Mouse (Mus musculus) hindbrain, postnatal 0 days (tissue): ENCODE measurements around the gene Rgmb. TPM values are rescaled to one million over a fixed set of nuclear protein-coding genes. Genes with fewer than 3 reads are reported as not detected.
A peak's percentile ranks its signal among the peaks of the same experiment; 100 is the strongest.

Experiments used
- ATAC-seq: fragments of 200-750 bp; cut with Nextera tagmentation; 2 replicates; pipeline ENCODE4 v1.8.0; 2017; ENCODE audit warnings: mild to moderate bottlenecking, moderate TSS enrichment, moderate library complexity
- DNase-seq: peaks from one replicate; pipeline ENCODE4 v3.0.0-alpha.2; 2015; ENCODE audit warnings: low spot score
- H3K27ac ChIP-seq: fragments of 300-500 bp; sonication (generic); 2 replicates; pipeline ENCODE4 v1.5.1; 2014; ENCODE audit warnings: mild to moderate bottlenecking
- H3K27me3 ChIP-seq: fragments of 300-500 bp; sonication (generic); 2 replicates; pipeline ENCODE4 v1.6.1; 2014; ENCODE audit warnings: low read length, mixed read lengths; ENCODE audit not compliant: insufficient read depth
- H3K36me3 ChIP-seq: fragments of 300-500 bp; sonication (generic); 2 replicates; pipeline ENCODE4 v1.6.1; 2014; ENCODE audit warnings: low read length, mixed read lengths; ENCODE audit not compliant: insufficient read depth
- H3K4me1 ChIP-seq: fragments of 300-500 bp; sonication (generic); 2 replicates; pipeline ENCODE4 v1.6.1; 2014; ENCODE audit warnings: antibody characterized with exemption, low read length, mixed read lengths; ENCODE audit not compliant: insufficient read depth
- H3K4me2 ChIP-seq: fragments of 300-500 bp; sonication (generic); 2 replicates; pipeline ENCODE4 v1.6.1; 2014; ENCODE audit warnings: low read depth, mild to moderate bottlenecking, low read length, moderate library complexity, mixed read lengths
- H3K4me3 ChIP-seq: fragments of 300-500 bp; sonication (generic); 2 replicates; pipeline ENCODE4 v1.5.1; 2014; ENCODE audit warnings: low read length
- H3K9ac ChIP-seq: fragments of 300-500 bp; sonication (generic); replicated peaks from 2 replicates; pipeline ENCODE4 v1.6.1; 2014; ENCODE audit warnings: mild to moderate bottlenecking, low read length, moderate library complexity, mixed read lengths
- H3K9me3 ChIP-seq: fragments of 300-500 bp; sonication (generic); 2 replicates; pipeline ENCODE4 v1.6.1; 2016; ENCODE audit warnings: low read length, mixed read lengths
- CTCF ChIP-seq: IDR thresholded peaks from 2 replicates; pipeline ENCODE4 v1.5.1; 2016; ENCODE audit warnings: antibody characterized with exemption, control low read depth, low read depth
- WGBS: fragments of 180-500 bp; shearing (Covaris S2); extraction: QIAGEN DNeasy Blood & Tissue Kit; methylation state at CpG from one replicate; pipeline ENCODE4 v1.1.7; 2014; 5-methylcytosine and 5-hydroxymethylcytosine counted together
- polyA plus RNA-seq: library from polyadenylated mRNA; unstranded; fragments of >200 nt; fragmentation: Nextera tagmentation; extraction: Ambion mirVana; gene quantifications from 2 replicates; pipeline ENCODE4 v1.2.1, GENCODE M21; 2015
- total RNA-seq: library from RNA; depleted of rRNA; stranded (reverse); fragments of >200 nt; gene quantifications from 2 replicates; pipeline ENCODE4 v1.2.3, GENCODE M21; 2014

Rgmb gene
- total and polyA plus RNA-seq, 2 experiments from 2014 or later: 52.8 to 131 TPM

- DNase-seq (no peak), ATAC-seq (no peak)
- H3K4me2 ChIP-seq: no peak overlapping the region
- H3K27me3 ChIP-seq: no peaks in the 10 kb centered on the region
- 0 out of 2 replicates have a peak overlapping the region, but pooled peaks have one; percentile 1 for H3K9ac ChIP-seq
- H3K4me1 ChIP-seq: peaks cover 15% of the 10 kb centered on the region; the same call in 1 of the 2 replicates
- WGBS: 33% methylated on average over 10 of the region's 10 CpGs
- H3K27ac ChIP-seq: peak overlapping the region; percentile 28; the same call in 1 of the 2 replicates
- H3K4me3 ChIP-seq: no peak overlapping the region
- H3K36me3 ChIP-seq: no peaks in the 10 kb centered on the region
- no peak for TF ChIP-seq CTCF
- no peaks in the 10 kb centered on the region for H3K9me3 ChIP-seq
Measured at GRCm38 (mm10) chr17:15808468-15809374, 22.1 kb downstream of the Rgmb start.

DNA sequence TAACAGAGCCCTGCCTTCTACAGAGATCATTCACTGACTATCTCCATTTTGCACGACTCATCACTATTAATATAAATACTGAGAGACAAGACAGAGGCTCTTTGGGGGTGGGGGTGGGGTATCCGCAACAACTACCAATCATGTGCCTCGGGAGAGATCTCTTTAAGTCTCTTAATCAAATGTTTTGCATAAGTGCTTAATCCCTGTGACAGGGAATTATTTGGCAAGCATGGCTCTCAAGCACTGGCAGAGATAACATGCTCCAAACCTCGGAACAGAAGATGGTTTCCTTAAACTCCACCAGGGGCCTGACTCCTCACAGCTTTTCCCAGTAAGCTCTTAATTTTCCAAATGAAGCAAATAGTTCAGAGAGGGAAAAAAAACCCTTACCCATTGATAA lies 22.8 kb downstream of the Rgmb start:
- H3K9me3 ChIP-seq: no peaks in the 10 kb centered on the region
- H3K9ac ChIP-seq: no peak overlapping the region
- DNase-seq (no peak), ATAC-seq (no peak)
- no peak overlapping the region for H3K4me2 ChIP-seq
- H3K36me3 ChIP-seq: no peaks in the 10 kb centered on the region
- TF ChIP-seq CTCF: no peak
- WGBS: 33% methylated on average over 4 of the region's 4 CpGs
- peaks cover 9% of the 10 kb centered on the region; the same call in 1 of the 2 replicates for H3K4me1 ChIP-seq
- H3K4me3 ChIP-seq: no peak overlapping the region
- H3K27me3 ChIP-seq: no peaks in the 10 kb centered on the region
- H3K27ac ChIP-seq: no peak overlapping the region

GRCm38 (mm10) chr17:15807295-15807984 lies 23.4 kb downstream of the Rgmb start:
- no peak overlapping the region for H3K9ac ChIP-seq
- 77% methylated on average over 23 of the region's 23 CpGs for WGBS
- H3K27me3 ChIP-seq: no peaks in the 10 kb centered on the region
- no peaks in the 10 kb centered on the region for H3K36me3 ChIP-seq
- DNase-seq (no peak), ATAC-seq (0 out of 2 replicates have a peak, but pooled peaks have one; percentile 11)
- H3K4me2 ChIP-seq: no peak overlapping the region
- no peak overlapping the region for H3K4me3 ChIP-seq
- TF ChIP-seq CTCF: no peak
- no peak overlapping the region for H3K27ac ChIP-seq
- no peaks in the 10 kb centered on the region for H3K9me3 ChIP-seq
- peaks cover 9% of the 10 kb centered on the region; the same call in 1 of the 2 replicates for H3K4me1 ChIP-seq

DNA sequence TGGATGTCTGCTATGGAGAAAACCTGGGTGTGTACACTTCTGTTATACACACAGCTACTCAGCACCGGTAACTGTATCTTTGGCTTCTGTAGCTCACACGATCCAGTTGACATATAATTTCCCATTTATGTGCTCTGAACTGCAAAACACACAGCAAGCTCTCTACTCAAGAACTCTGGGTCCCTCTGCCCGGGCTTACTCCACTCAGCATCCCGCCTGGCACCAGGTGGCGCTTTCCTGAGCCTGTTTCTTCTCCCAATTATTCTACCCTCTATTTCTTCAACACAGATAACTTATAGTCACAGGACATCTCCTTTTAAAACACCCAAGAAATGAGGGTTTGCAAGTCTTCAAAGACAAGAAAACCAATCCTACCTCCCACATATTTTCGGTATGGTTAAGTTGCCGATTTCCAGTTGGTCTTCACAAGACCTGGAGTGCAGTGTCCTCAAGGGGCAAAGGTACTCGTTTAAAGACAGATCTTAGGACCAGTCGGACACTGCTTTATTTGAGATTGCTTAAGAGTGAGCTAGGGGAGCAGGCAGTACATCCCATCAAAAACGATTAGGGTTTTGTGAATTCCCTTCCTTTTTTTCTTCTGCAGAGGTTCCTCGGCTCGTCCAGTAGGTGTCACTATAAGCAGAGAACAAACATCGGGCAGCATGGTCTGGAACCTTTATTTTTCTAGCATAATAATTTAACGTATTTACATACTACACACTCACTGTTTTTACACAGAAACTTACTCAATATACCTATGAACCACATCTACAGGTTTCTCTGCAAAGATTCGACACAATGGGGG lies 26.6 kb downstream of the Rgmb start:
- WGBS: 48% methylated on average over 15 of the region's 15 CpGs
- peak; percentile 76 for TF ChIP-seq CTCF
- H3K9ac ChIP-seq: no peak overlapping the region

DNA sequence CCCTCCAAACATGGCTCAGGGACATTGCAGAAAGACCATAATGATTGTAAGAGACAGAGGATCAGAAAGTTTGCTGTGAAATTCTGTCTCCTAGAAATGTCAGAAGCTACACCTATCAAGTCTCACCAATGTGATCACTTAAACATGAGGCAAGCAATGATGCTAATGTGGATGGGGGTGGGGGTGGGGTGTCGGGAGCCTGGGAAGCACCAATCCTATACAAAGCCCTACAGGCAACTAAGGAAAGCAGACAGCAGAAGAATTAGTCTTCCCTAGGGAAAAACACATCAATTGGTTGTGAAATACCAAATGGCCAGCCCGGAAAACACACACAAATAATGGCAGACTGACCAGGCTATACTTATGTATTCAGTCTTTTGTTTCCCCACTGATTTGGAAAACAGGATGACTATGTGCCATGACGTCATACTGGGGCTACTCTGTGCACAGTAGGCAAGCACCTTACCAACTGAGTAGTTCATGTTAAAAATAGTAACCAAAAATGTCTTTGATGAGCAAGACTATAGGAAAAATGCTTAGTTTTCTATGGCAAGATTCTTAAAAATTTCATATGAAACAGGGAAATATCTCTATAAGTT lies 31.5 kb downstream of the Rgmb start:
- H3K36me3 ChIP-seq: no peaks in the 10 kb centered on the region
- no peak overlapping the region for H3K9ac ChIP-seq
- TF ChIP-seq CTCF: no peak
- H3K4me2 ChIP-seq: no peak overlapping the region
- ATAC-seq: no peak
- no peaks in the 10 kb centered on the region for H3K27me3 ChIP-seq
- no peak for DNase-seq
- 58% methylated on average over 3 of the region's 3 CpGs for WGBS
- H3K4me1 ChIP-seq: no peaks in the 10 kb centered on the region
- H3K4me3 ChIP-seq: no peak overlapping the region
- H3K27ac ChIP-seq: no peak overlapping the region
- H3K9me3 ChIP-seq: no peaks in the 10 kb centered on the region

More for the DNA sequence above, 26.6 kb downstream of the Rgmb start:
- Histone ChIP-seq H3K27ac (no peak overlapping the region), H3K4me1 (peaks cover 9% of the 10 kb centered on the region; the same call in 1 of the 2 replicates), H3K4me3 (no peak overlapping the region), H3K27me3 (no peaks in the 10 kb centered on the region), H3K4me2 (no peak overlapping the region), H3K9me3 (no peaks in the 10 kb centered on the region), H3K36me3 (no peaks in the 10 kb centered on the region)
- DNase-seq (peak; percentile 72), ATAC-seq (peak; percentile 50)

DNA sequence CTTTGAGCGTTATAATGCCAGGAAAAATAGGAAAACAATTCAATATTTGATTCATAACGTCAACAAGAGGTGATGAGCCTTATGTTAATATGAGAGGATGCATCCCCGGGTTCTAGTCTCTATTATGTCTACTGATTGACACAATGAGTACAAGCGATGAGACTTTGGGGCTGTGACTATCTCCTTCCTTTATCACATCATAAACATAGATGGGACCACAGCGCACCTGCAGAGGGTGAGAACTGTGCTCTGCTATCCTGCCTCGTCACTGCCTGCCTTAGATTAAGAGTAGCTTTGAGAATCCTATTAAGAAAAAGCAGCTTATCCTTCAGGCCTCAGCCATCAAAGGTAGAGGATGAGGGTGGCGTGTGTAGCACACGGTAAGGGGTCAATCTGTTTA lies 40.1 kb downstream of the Rgmb start:
- WGBS: 81% methylated on average over 8 of the region's 8 CpGs
- ATAC-seq (no peak), DNase-seq (no peak)
- TF ChIP-seq CTCF: no peak
- H3K4me3 ChIP-seq: no peak overlapping the region
- no peak overlapping the region for H3K4me2 ChIP-seq
- no peaks in the 10 kb centered on the region for H3K9me3 ChIP-seq
- no peak overlapping the region for H3K27ac ChIP-seq
- H3K9ac ChIP-seq: no peak overlapping the region
- H3K4me1 ChIP-seq: no peaks in the 10 kb centered on the region
- no peaks in the 10 kb centered on the region for H3K27me3 ChIP-seq
- no peaks in the 10 kb centered on the region for H3K36me3 ChIP-seq
